ENCODE assay signal across 21 mouse cellular contexts in the genomic region with DNA sequence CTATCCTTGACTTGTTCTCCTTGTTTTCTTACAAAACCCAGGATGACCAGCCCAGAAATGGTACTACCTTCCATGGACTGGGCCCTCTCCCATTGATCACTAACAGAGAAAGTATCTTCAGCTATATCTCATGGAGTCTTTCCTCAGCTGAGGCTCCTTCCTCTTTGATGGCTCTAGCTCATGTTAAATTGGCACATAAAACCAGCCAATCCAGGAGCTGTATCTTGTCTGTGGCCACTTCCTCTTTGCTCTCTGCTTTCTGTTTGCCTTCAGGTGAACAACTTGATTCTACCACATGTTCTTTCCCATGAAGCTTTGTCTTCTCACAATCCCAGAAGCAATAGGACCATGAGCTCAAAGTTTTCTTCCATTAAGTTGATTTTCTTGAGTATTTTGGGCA.
DNase-seq lines count a peak whose midpoint lies in the region; ATAC-seq lines count a peak whose summit lies in the region.
"Had no signal": no experiment of that assay in that cellular context is flagged by ENCODE, and none has a peak within 500 bp of the region (broad histone marks: within the 10 kb centered on the region; RNA-seq: fewer than 3 reads in every experiment).

No protein-coding gene starts in this region.

- ATAC-seq in granulocyte monocyte progenitor cell, adult 5-6 weeks (replicated peaks; ENCODE audit: poor library complexity, severe bottlenecking) = peak; percentile 52
- ATAC-seq in megakaryocyte progenitor cell, adult 5-6 weeks (replicated peaks; ENCODE audit: poor library complexity) = 0 out of 2 replicates have a peak, but pooled peaks have one; percentile 37
- ATAC-seq: CD4-positive, CD25-positive, alpha-beta regulatory T cell, adult 4 months; forebrain, embryonic 13.5 days; forebrain, embryonic 15.5 days; forebrain, postnatal 0 days had no signal

- H3K36me3 ChIP-seq in splenic B cell, adult 2 months (ENCODE audit: control insufficient read depth, insufficient read depth, low read length, poor library complexity, severe bottlenecking) = no peaks in the 10 kb centered on the region
- H3K36me3 ChIP-seq: embryonic facial prominence, embryonic 10.5 days; embryonic facial prominence, embryonic 12.5 days; forebrain, embryonic 15.5 days; G1E had no signal

- no peaks in the 10 kb centered on the region for H3K27me3 ChIP-seq in splenic B cell, adult 2 months (ENCODE audit: control insufficient read depth, insufficient read depth, low read length, poor library complexity, severe bottlenecking)
- H3K27me3 ChIP-seq: embryonic facial prominence, embryonic 12.5 days; forebrain, embryonic 13.5 days; forebrain, embryonic 15.5 days had no signal

- peak; percentile 50 for DNase-seq in splenic B cell, adult 2 months (ENCODE audit: low read depth, low spot score)
- DNase-seq in right cerebral cortex, postnatal 14 days = no peak
- no peak for DNase-seq in MN1 (ENCODE audit: low spot score)
- DNase-seq in yolk sac, embryonic 10.5 days (ENCODE audit: low spot score) = no peak
- DNase-seq: adrenal gland, adult 2 months; adrenal gland, postnatal 10 days; adrenal gland, postnatal 25 days; cerebellum, adult 11 months; cerebellum, adult 18-20 months; cerebellum, adult 9-10 months; cerebellum, postnatal 10 days; cerebellum, postnatal 25 days; forebrain, postnatal 0 days had no signal
